12 mouse cellular contexts compared by ENCODE assay signal in genomic region chr1:162183438-162183837, GRCm38 (mm10).
A peak's percentile ranks its signal among the peaks of the same experiment; 100 is the strongest.
DNase-seq lines count a peak whose midpoint lies in the region; ATAC-seq and TF ChIP-seq lines count a peak whose summit lies in the region.
"Had no signal": no experiment of that assay in that cellular context is flagged by ENCODE, and none has a peak within 500 bp of the region (broad histone marks: within the 10 kb centered on the region; RNA-seq: fewer than 3 reads in every experiment).

No protein-coding gene starts in this region.

- H3K27ac ChIP-seq in heart, embryonic 14.5 days (replicated peaks in 1 of 2; ENCODE audit: control insufficient read depth in 1 of 2, insufficient read depth in 1 of 2, low read depth in 2 of 2, low read length in 2 of 2), result peak overlapping the region; percentile 60 to 85
- peak overlapping the region; percentile 8; the same call in 1 of the 2 replicates for H3K27ac ChIP-seq in lung, embryonic 16.5 days (ENCODE audit: low read length)
- peak overlapping the region; percentile 96 for H3K27ac ChIP-seq in embryonic facial prominence, embryonic 14.5 days (replicated peaks; ENCODE audit: low read depth, low read length)
- H3K27ac ChIP-seq in limb, embryonic 14.5 days (replicated peaks; ENCODE audit: low read depth, low read length), result peak overlapping the region; percentile 93
- H3K27ac ChIP-seq: macrophage; neural tube, embryonic 12.5 days had no signal

- DNase-seq in heart, adult 9 months (ENCODE audit: low spot score in 2 of 2), result no peak
- DNase-seq in lung, postnatal 10 days, result no peak
- DNase-seq in embryonic facial prominence, embryonic 14.5 days (ENCODE audit: low spot score), result peak; percentile 59
- peak; percentile 33 for DNase-seq in limb, embryonic 14.5 days (ENCODE audit: low spot score)
- DNase-seq in urinary bladder, postnatal 14 days (ENCODE audit: low spot score), result no peak
- DNase-seq: layer of hippocampus, adult 9-11 months had no signal

- H3K9me3 ChIP-seq in heart, embryonic 14.5 days (ENCODE audit: control insufficient read depth, low read length), result no peaks in the 10 kb centered on the region
- no peaks in the 10 kb centered on the region for H3K9me3 ChIP-seq in lung, embryonic 16.5 days (ENCODE audit: control insufficient read depth, low read length)
- H3K9me3 ChIP-seq in embryonic facial prominence, embryonic 14.5 days (ENCODE audit: control insufficient read depth, low read length), result no peaks in the 10 kb centered on the region
- no peaks in the 10 kb centered on the region for H3K9me3 ChIP-seq in limb, embryonic 14.5 days (ENCODE audit: control insufficient read depth, low read length)
- H3K9me3 ChIP-seq: neural tube, embryonic 12.5 days had no signal

- no peak overlapping the region for H3K9ac ChIP-seq in heart, embryonic 14.5 days (ENCODE audit: low read length)
- no peak overlapping the region for H3K9ac ChIP-seq in lung, embryonic 16.5 days (ENCODE audit: low read length)
- H3K9ac ChIP-seq in embryonic facial prominence, embryonic 14.5 days (ENCODE audit: low read depth, low read length), result 0 out of 2 replicates have a peak overlapping the region, but pooled peaks have one; percentile 43
- H3K9ac ChIP-seq in limb, embryonic 14.5 days (ENCODE audit: low read depth, low read length, severe bottlenecking), result no peak overlapping the region
- H3K9ac ChIP-seq: neural tube, embryonic 12.5 days had no signal

- peak overlapping the region; percentile 11; the same call in 1 of the 2 replicates for H3K4me2 ChIP-seq in heart, embryonic 14.5 days (ENCODE audit: low read length)
- no peak overlapping the region for H3K4me2 ChIP-seq in lung, embryonic 16.5 days (ENCODE audit: low read depth, low read length)
- H3K4me2 ChIP-seq in embryonic facial prominence, embryonic 14.5 days (ENCODE audit: low read depth, low read length), result 0 out of 2 replicates have a peak overlapping the region, but pooled peaks have one; percentile 10
- H3K4me2 ChIP-seq in limb, embryonic 14.5 days (replicated peaks; ENCODE audit: low read depth, low read length, severe bottlenecking), result no peak overlapping the region
- H3K4me2 ChIP-seq: neural tube, embryonic 12.5 days had no signal

- no peak overlapping the region for H3K4me3 ChIP-seq in heart, embryonic 14.5 days (ENCODE audit: control insufficient read depth in 1 of 2, insufficient read depth in 1 of 2, low read depth in 1 of 2, low read length in 2 of 2)
- no peak overlapping the region for H3K4me3 ChIP-seq in lung, embryonic 16.5 days (ENCODE audit: low read length)
- H3K4me3 ChIP-seq in embryonic facial prominence, embryonic 14.5 days (ENCODE audit: low read depth, low read length), result no peak overlapping the region
- H3K4me3 ChIP-seq in limb, embryonic 14.5 days (replicated peaks; ENCODE audit: low read length), result no peak overlapping the region
- H3K4me3 ChIP-seq: neural tube, embryonic 12.5 days had no signal

- H3K4me1 ChIP-seq in heart, embryonic 14.5 days (ENCODE audit: control insufficient read depth in 2 of 2, insufficient read depth in 2 of 2, low read length in 2 of 2), result peaks cover 19 to 37% of the 10 kb centered on the region in 2 experiments
- H3K4me1 ChIP-seq in lung, embryonic 16.5 days (replicated peaks; ENCODE audit: control insufficient read depth, insufficient read depth, low read length), result peaks cover 30% of the 10 kb centered on the region
- peaks cover 74% of the 10 kb centered on the region for H3K4me1 ChIP-seq in embryonic facial prominence, embryonic 14.5 days (ENCODE audit: control insufficient read depth, insufficient read depth, low read length)
- peaks cover 72% of the 10 kb centered on the region for H3K4me1 ChIP-seq in limb, embryonic 14.5 days (ENCODE audit: control insufficient read depth, insufficient read depth, low read length)

- no peaks in the 10 kb centered on the region for H3K27me3 ChIP-seq in heart, embryonic 14.5 days (ENCODE audit: control insufficient read depth, insufficient read depth, low read length)
- no peaks in the 10 kb centered on the region for H3K27me3 ChIP-seq in lung, embryonic 16.5 days (ENCODE audit: control insufficient read depth, insufficient read depth, low read depth, low read length)
- H3K27me3 ChIP-seq in embryonic facial prominence, embryonic 14.5 days (replicated peaks; ENCODE audit: control insufficient read depth, insufficient read depth, low read length), result no peaks in the 10 kb centered on the region
- H3K27me3 ChIP-seq in limb, embryonic 14.5 days (ENCODE audit: control insufficient read depth, insufficient read depth, low read length), result no peaks in the 10 kb centered on the region
- H3K27me3 ChIP-seq: neural tube, embryonic 12.5 days had no signal

- no peaks in the 10 kb centered on the region for H3K36me3 ChIP-seq in heart, embryonic 14.5 days (ENCODE audit: control insufficient read depth, insufficient read depth, low read length)
- no peaks in the 10 kb centered on the region for H3K36me3 ChIP-seq in lung, embryonic 16.5 days (ENCODE audit: control insufficient read depth, insufficient read depth, low read length)
- H3K36me3 ChIP-seq in embryonic facial prominence, embryonic 14.5 days (ENCODE audit: control insufficient read depth, insufficient read depth, low read length), result no peaks in the 10 kb centered on the region
- no peaks in the 10 kb centered on the region for H3K36me3 ChIP-seq in limb, embryonic 14.5 days (ENCODE audit: control insufficient read depth, insufficient read depth, low read length)
- H3K36me3 ChIP-seq: neural tube, embryonic 12.5 days had no signal

- no peak for TF ChIP-seq POLR2A in limb, embryonic 14.5 days (IDR thresholded peaks at IDR 0.05; ENCODE audit: borderline replicate concordance, extremely low read depth, insufficient read depth, insufficient read length)

- ATAC-seq in heart, embryonic 14.5 days (ENCODE audit: insufficient number of reproducible peaks, insufficient read depth, low FRiP score, low read depth), result no peak
- no peak for ATAC-seq in lung, embryonic 16.5 days (ENCODE audit: low read depth)
- ATAC-seq in embryonic facial prominence, embryonic 14.5 days (ENCODE audit: low read depth), result no peak
- ATAC-seq in limb, embryonic 14.5 days (ENCODE audit: low FRiP score, low read depth), result peak; percentile 9; the same call in 1 of the 2 replicates
- no peak for ATAC-seq in cerebellum, adult (ENCODE audit: insufficient number of reproducible peaks, low FRiP score, low TSS enrichment)
- ATAC-seq: CD4-positive, CD25-positive, alpha-beta regulatory T cell, adult 4 months had no signal

- WGBS in heart, embryonic 14.5 days, result 65% methylated on average over 3 of the region's 3 CpGs
- WGBS in lung, embryonic 16.5 days, result 73% methylated on average over 3 of the region's 3 CpGs
- 29% methylated on average over 3 of the region's 3 CpGs for WGBS in embryonic facial prominence, embryonic 14.5 days
- WGBS in limb, embryonic 14.5 days, result 29% methylated on average over 3 of the region's 3 CpGs

Comparison
In these comparisons a context has a peak if more than half of its experiments do, and no peak if none do; other contexts are left out.
1. H3K27ac ChIP-seq: peak in every context shown above with its lines; median percentile 96 in embryonic facial prominence, embryonic 14.5 days; 93 in limb, embryonic 14.5 days; 72 in heart, embryonic 14.5 days; 8 in lung, embryonic 16.5 days.
2. H3K4me2 ChIP-seq: peak in heart, embryonic 14.5 days (single experiment) and embryonic facial prominence, embryonic 14.5 days (single experiment); none in lung, embryonic 16.5 days (single experiment) and limb, embryonic 14.5 days (single experiment).
3. DNase-seq: peak in embryonic facial prominence, embryonic 14.5 days (single experiment) and limb, embryonic 14.5 days (single experiment); none in heart, adult 9 months (0 of 2), lung, postnatal 10 days (single experiment) and urinary bladder, postnatal 14 days (single experiment).